Mouse (Mus musculus) embryonic facial prominence, embryonic 12.5 days (tissue): ENCODE measurements at regions not wholly inside any gene's neighbourhood (a gene's known extent, or its start where the extent isn't known, plus 50 kb on each side); places are given as distances from the start of the nearest gene placed in this dataset.

Source experiments
- ATAC-seq: fragments of 200-750 bp; cut with Nextera tagmentation; 2 replicates; pipeline ENCODE4 v1.8.0; 2017; ENCODE audit not compliant: insufficient number of reproducible peaks, insufficient read depth, low FRiP score, low TSS enrichment
- H3K27ac ChIP-seq: fragments of 300-500 bp; sonication (generic); 2 replicates; pipeline ENCODE4 v1.5.1; 2016; ENCODE audit warnings: mild to moderate bottlenecking
- H3K27me3 ChIP-seq: fragments of 300-500 bp; sonication (generic); 2 replicates; pipeline ENCODE4 v1.6.1; 2016; ENCODE audit warnings: mild to moderate bottlenecking, moderate library complexity
- H3K36me3 ChIP-seq: fragments of 300-500 bp; sonication (generic); 2 replicates; pipeline ENCODE4 v1.6.1; 2016; ENCODE audit warnings: mild to moderate bottlenecking
- H3K4me1 ChIP-seq: fragments of 300-500 bp; sonication (generic); 2 replicates; pipeline ENCODE4 v1.6.1; 2016
- H3K4me2 ChIP-seq: fragments of 300-500 bp; sonication (generic); replicated peaks from 2 replicates; pipeline ENCODE4 v1.6.1; 2016; ENCODE audit warnings: mild to moderate bottlenecking, moderate library complexity
- H3K4me3 ChIP-seq: fragments of 300-500 bp; sonication (generic); 2 replicates; pipeline ENCODE4 v1.5.1; 2016; ENCODE audit warnings: mild to moderate bottlenecking
- H3K9ac ChIP-seq: fragments of 300-500 bp; sonication (generic); 2 replicates; pipeline ENCODE4 v1.6.1; 2016; ENCODE audit warnings: mild to moderate bottlenecking, moderate library complexity
- H3K9me3 ChIP-seq: fragments of 300-500 bp; sonication (generic); 2 replicates; pipeline ENCODE4 v1.6.1; 2016; ENCODE audit warnings: mild to moderate bottlenecking, moderate library complexity
- WGBS: fragments of 180-500 bp; shearing (Covaris S2); methylation state at CpG from one replicate; pipeline ENCODE4 v1.1.7; 2016; 5-methylcytosine and 5-hydroxymethylcytosine counted together

DNA sequence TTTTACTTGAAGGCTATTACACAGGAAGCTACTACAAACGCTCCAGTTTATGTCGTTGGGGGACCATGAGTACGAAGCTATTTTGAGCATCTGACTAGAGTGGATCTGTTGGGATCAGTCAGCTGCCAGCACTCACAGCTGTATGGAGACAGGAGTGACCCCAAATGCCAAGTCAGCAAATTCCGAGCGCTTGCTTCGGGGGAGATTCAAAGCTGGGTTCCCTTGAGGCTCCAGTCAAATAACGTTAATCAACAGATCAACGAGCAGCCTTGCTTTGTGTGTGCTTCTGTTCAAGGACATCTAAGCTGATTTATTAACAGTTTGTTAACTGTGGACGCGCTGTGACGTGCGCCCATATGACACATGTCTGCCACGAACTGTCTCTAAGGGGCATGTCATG lies 349.5 kb downstream of the Ajap1 start:
- no peak overlapping the region for H3K4me3 ChIP-seq
- no peak overlapping the region for H3K27ac ChIP-seq
- ATAC-seq: no peak
- H3K9me3 ChIP-seq: no peaks in the 10 kb centered on the region
- H3K4me1 ChIP-seq: no peaks in the 10 kb centered on the region
- WGBS: 82% methylated on average over 13 of the region's 13 CpGs
- H3K27me3 ChIP-seq: no peaks in the 10 kb centered on the region
- H3K36me3 ChIP-seq: no peaks in the 10 kb centered on the region
- no peak overlapping the region for H3K9ac ChIP-seq
- H3K4me2 ChIP-seq: no peak overlapping the region

DNA sequence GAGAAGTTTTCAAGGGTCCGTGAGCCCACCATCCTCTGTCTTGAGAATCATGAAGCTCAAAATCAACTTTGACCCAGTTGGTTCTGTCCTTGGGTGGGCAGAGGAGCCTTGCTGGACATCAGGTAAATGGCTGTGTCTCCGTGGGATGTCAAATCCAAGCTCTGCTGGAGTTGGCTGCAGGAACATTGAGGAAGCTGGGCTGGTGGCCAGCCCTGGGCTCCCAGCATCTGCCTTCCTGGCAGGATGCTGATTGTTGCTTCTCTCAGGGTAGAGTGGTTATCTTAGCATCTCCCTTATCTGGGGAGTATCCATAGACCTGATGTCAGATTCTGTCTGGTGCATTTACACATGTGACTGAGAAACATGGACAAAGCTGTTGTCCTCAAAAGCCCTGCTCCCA lies 353.3 kb downstream of the Ajap1 start:
- no peaks in the 10 kb centered on the region for H3K9me3 ChIP-seq
- 83% methylated on average over 2 of the region's 2 CpGs for WGBS
- no peak overlapping the region for H3K9ac ChIP-seq
- H3K4me3 ChIP-seq: no peak overlapping the region
- ATAC-seq: no peak
- H3K4me2 ChIP-seq: no peak overlapping the region
- H3K36me3 ChIP-seq: no peaks in the 10 kb centered on the region
- H3K27me3 ChIP-seq: no peaks in the 10 kb centered on the region
- no peak overlapping the region for H3K27ac ChIP-seq
- H3K4me1 ChIP-seq: no peaks in the 10 kb centered on the region

DNA sequence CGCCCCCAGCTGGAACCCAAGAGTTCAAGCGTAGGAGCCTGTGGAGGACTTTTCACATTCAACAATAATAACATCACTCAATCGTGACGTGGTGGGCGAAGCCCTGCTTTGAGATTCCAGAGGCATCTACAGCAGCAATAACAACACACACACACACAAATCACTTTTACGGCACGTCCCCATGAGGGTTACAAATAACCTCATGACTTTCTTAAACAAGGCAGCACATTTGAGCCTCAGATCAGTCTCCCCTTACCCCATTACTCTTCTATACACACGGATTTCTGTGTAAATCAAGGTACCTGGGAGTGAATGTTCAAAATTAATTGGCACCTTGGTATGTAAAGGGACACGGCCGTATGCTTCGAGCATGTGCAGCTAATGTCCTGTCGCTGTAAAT lies 354.4 kb downstream of the Ajap1 start:
- Histone ChIP-seq H3K9me3 (no peaks in the 10 kb centered on the region), H3K27me3 (no peaks in the 10 kb centered on the region), H3K4me3 (no peak overlapping the region), H3K4me2 (no peak overlapping the region), H3K4me1 (no peaks in the 10 kb centered on the region), H3K27ac (no peak overlapping the region), H3K9ac (no peak overlapping the region), H3K36me3 (no peaks in the 10 kb centered on the region)
- 91% methylated on average over 12 of the region's 12 CpGs for WGBS
- no peak for ATAC-seq

DNA sequence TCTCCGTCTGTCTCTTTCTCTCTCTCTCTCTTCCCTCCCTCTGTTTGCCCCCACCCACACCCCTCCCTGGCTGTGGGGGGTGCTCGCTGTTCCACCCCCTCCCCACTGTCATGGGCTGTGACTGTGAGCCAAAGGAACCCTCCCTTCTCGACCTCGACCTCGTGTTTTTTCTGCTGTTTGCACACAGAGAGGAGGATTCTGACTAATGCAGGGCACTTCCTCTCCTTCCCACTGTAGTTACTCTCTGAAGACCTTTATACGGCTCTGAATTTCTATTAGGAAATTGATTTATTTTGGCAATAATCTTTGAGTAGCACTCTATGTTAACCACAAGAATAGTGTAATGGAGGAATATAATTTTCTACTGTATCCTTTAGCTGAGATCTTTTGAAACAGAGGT lies 362.1 kb downstream of the Ajap1 start:
- Histone ChIP-seq H3K36me3 (no peaks in the 10 kb centered on the region), H3K4me2 (no peak overlapping the region), H3K27ac (no peak overlapping the region), H3K4me3 (no peak overlapping the region), H3K9ac (no peak overlapping the region), H3K4me1 (no peaks in the 10 kb centered on the region), H3K9me3 (no peaks in the 10 kb centered on the region), H3K27me3 (no peaks in the 10 kb centered on the region)
- no peak for ATAC-seq
- WGBS: 60% methylated on average over 6 of the region's 6 CpGs

DNA sequence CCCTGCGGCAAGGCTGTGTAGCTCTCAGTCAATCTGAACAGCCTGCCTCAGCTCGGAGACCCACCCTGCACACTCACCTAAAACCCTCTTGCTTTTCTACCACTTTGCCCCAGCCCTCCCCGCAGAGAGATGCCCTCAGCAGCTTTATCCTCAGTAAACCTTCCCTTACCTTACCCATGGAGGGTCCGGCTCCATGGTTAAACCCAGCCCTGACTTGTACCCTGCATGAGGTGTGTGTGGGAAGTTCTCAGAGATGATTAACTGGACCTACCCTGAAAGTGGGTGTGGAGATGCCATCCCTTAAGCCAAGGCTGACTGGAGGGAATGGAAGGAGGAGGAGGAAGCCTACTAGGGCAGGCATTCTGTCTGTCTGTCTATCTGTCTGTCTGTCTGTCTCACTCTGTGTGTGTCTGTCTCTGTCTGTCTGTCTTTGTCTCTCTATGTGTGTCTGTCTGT lies 362.9 kb downstream of the Ajap1 start:
- H3K27ac ChIP-seq: no peak overlapping the region
- H3K9ac ChIP-seq: no peak overlapping the region
- H3K36me3 ChIP-seq: no peaks in the 10 kb centered on the region
- no peaks in the 10 kb centered on the region for H3K9me3 ChIP-seq
- WGBS: 73% methylated on average over 4 of the region's 4 CpGs
- no peaks in the 10 kb centered on the region for H3K27me3 ChIP-seq
- ATAC-seq: no peak
- no peaks in the 10 kb centered on the region for H3K4me1 ChIP-seq
- H3K4me3 ChIP-seq: no peak overlapping the region
- no peak overlapping the region for H3K4me2 ChIP-seq

DNA sequence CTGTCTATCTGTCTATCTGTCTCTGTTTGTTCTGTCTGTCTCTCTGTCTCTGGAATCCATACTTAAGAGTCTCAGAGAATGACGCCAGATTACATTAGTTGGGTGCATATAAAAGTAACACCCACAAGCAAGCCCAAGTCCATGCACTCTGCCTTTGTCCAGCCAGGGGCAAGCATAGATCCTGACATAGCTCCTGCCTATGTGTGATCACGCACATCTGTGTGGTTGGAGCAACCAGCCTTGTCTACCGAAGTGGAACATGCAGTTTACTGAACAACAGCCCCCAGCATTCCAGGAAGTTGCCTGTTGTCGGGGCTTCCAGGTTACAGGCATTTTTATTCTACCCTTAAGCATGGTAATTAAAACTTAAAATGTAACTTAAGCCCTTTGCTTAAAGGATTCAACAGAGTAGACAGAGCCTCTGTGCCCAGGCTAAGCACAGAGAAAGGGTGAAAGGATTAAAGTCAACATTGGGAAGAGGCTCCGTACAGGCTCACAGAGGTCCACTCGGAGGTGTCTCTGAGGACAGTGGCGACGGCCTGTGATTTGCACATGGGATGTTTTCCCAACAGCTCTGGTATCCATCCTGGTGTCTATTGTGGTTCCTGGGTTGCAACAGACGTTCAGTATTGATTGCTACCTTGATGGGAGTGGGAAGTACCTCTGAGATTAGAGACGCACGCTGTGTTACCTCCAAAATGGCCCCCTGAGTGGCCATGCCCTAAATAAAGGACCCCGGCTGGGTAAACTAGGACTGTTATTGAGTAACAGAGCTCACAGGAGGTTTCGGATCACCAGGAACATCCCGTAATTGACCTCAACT lies 363.6 kb downstream of the Ajap1 start:
- Histone ChIP-seq H3K27me3 (no peaks in the 10 kb centered on the region), H3K9me3 (no peaks in the 10 kb centered on the region), H3K4me2 (no peak overlapping the region), H3K36me3 (no peaks in the 10 kb centered on the region), H3K4me1 (no peaks in the 10 kb centered on the region), H3K27ac (no peak overlapping the region), H3K9ac (no peak overlapping the region), H3K4me3 (no peak overlapping the region)
- 61% methylated on average over 14 of the region's 14 CpGs for WGBS
- ATAC-seq: no peak

DNA sequence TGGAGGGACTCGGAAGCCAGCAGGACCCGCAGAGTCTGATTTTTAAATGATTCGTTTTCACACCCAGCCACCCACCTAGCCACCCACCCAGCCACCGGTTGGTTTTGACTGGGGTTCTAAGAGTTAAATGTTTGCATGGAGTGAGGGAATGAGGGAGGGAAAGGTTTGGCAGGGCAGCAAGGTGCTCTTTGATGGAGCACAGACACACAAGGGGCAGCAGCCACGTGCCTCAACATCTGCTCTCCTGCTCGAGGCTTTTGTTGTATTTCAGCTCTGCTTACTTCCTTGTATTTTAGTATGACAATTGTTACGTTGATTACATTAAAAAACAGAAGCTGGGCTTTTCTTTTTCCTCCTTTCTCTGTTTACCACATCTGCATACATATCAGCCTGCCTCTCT lies 367.6 kb downstream of the Ajap1 start:
- no peak overlapping the region for H3K9ac ChIP-seq
- no peak overlapping the region for H3K4me3 ChIP-seq
- WGBS: 62% methylated on average over 7 of the region's 7 CpGs
- H3K27me3 ChIP-seq: no peaks in the 10 kb centered on the region
- no peak overlapping the region for H3K4me2 ChIP-seq
- ATAC-seq: no peak
- no peaks in the 10 kb centered on the region for H3K36me3 ChIP-seq
- H3K27ac ChIP-seq: no peak overlapping the region
- H3K4me1 ChIP-seq: no peaks in the 10 kb centered on the region
- 0 out of 2 replicates have a peak, but pooled peaks cover 4% of the 10 kb centered on the region for H3K9me3 ChIP-seq

DNA sequence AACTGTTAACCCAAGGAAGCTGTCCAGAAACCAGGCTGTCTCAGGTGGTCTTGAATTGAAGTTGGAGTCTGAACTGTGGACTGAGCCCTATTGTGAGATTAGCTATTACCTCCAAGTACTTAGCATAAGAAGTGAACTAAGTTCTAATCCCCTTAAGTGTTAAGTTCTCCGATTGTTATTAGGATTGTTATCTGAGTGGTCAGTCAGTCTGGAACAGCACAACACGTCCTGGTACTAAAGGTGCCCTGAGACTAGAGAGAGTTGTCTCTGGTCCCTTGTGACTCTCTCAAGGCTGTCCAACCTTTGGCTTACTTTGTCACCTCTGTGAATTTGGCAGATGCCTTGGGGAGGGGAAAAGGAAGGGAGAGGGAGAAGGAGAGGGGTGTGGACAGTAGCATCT lies 369.0 kb downstream of the Ajap1 start:
- no peaks in the 10 kb centered on the region for H3K27me3 ChIP-seq
- no peak overlapping the region for H3K9ac ChIP-seq
- H3K9me3 ChIP-seq: 0 out of 2 replicates have a peak, but pooled peaks cover 4% of the 10 kb centered on the region
- H3K36me3 ChIP-seq: no peaks in the 10 kb centered on the region
- H3K4me1 ChIP-seq: no peaks in the 10 kb centered on the region
- H3K27ac ChIP-seq: no peak overlapping the region
- H3K4me2 ChIP-seq: no peak overlapping the region
- no peak overlapping the region for H3K4me3 ChIP-seq
- ATAC-seq: no peak
- 71% methylated on average over 2 of the region's 2 CpGs for WGBS

DNA sequence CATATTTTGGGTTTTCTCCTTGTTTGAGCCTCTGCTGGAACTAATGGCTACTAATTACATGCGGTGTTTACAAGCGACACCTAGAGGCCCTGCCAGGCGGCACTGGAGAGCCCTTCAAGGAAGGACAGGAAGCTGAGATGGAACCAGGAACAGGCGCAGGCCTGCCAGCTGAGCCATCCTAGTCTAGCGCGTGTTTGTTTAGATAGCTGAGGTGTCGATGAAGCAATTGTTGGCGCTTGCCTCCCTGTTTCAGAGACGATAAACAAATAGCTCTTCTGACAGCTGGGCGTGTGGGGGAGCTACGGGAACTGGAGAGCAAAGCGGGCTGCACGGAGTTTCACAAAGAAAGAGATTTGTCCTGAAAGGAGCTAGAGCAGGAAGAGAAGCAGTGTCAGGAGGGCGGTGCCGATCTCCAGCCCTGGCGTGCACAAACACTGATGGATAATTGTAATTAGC lies 372.3 kb downstream of the Ajap1 start:
- 0 out of 2 replicates have a peak, but pooled peaks cover 4% of the 10 kb centered on the region for H3K9me3 ChIP-seq
- WGBS: 66% methylated on average over 16 of the region's 16 CpGs
- H3K4me3 ChIP-seq: no peak overlapping the region
- H3K4me2 ChIP-seq: no peak overlapping the region
- no peaks in the 10 kb centered on the region for H3K27me3 ChIP-seq
- no peak overlapping the region for H3K27ac ChIP-seq
- H3K4me1 ChIP-seq: no peaks in the 10 kb centered on the region
- no peak overlapping the region for H3K9ac ChIP-seq
- no peaks in the 10 kb centered on the region for H3K36me3 ChIP-seq
- no peak for ATAC-seq

DNA sequence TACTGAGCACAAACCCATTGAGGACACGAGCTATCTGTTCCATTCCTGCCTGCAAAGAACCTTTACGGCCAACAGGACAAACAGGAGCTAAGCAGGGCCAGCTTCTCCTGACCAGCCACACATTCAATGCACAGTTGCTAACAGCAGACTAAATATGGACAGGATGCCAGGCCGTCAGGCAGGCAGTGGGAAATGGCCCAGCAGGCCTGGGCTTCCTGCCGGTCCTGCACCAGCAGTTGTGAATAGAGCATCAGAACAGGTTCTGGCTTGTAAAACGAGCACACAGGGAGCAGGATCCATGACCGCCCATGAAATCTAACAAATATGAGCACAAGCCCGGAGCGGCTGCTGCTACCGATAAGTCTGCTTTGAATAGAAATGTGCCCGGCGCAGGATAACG lies 384.0 kb downstream of the Ajap1 start:
- Histone ChIP-seq H3K4me1 (no peaks in the 10 kb centered on the region), H3K9me3 (no peaks in the 10 kb centered on the region), H3K36me3 (no peaks in the 10 kb centered on the region), H3K27ac (no peak overlapping the region), H3K4me3 (no peak overlapping the region), H3K27me3 (no peaks in the 10 kb centered on the region), H3K9ac (no peak overlapping the region), H3K4me2 (no peak overlapping the region)
- ATAC-seq: no peak
- WGBS: 67% methylated on average over 12 of the region's 12 CpGs

DNA sequence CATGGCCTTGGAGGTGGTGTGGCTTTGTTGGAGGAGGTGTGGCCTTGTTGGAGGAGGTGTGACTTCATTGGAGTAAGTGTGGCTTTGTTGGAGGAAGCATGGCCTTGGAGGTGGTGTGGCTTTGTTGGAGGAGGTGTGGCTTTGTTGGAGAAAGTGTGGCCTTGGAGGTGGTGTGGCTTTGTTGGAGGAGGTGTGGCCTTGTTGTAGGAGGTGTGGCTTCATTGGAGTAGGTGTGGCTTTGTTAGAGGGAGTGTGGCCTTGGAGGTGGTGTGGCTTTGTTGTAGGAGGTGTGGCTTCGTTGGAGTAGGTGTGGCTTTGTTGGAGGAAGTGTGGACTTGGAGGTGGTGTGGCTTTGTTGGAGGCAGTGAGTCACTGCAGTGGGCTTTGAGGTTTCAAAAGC lies 385.0 kb downstream of the Ajap1 start:
- H3K36me3 ChIP-seq: no peaks in the 10 kb centered on the region
- H3K9me3 ChIP-seq: no peaks in the 10 kb centered on the region
- no peak overlapping the region for H3K9ac ChIP-seq
- H3K4me2 ChIP-seq: no peak overlapping the region
- no peak overlapping the region for H3K27ac ChIP-seq
- ATAC-seq: no peak
- 75% methylated on average over 1 of the region's 1 CpGs for WGBS
- H3K4me1 ChIP-seq: no peaks in the 10 kb centered on the region
- no peaks in the 10 kb centered on the region for H3K27me3 ChIP-seq
- H3K4me3 ChIP-seq: no peak overlapping the region

DNA sequence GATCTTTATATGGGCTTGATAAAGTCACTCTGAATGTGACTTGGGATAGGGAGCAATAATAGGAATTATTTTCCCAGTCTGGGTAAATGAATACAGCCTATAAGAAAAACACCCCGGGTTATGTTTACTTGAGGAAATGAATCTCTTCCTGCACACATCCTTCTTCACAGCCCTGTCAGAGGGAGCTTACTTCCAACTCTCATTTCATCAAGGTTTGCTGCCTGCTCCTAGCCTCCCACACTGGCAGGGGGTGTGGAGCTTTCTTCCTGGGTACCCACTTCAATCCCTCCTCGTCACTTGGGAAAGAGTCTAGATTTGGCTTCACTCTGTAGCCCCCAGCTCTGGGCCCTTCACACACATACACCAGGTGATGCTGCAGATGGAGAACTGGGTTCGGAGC lies 389.5 kb downstream of the Ajap1 start:
- WGBS: 62% methylated on average over 3 of the region's 3 CpGs
- Histone ChIP-seq H3K27ac (no peak overlapping the region), H3K9ac (no peak overlapping the region), H3K4me3 (no peak overlapping the region), H3K36me3 (no peaks in the 10 kb centered on the region), H3K27me3 (no peaks in the 10 kb centered on the region), H3K9me3 (0 out of 2 replicates have a peak, but pooled peaks cover 2% of the 10 kb centered on the region), H3K4me2 (no peak overlapping the region), H3K4me1 (no peaks in the 10 kb centered on the region)
- ATAC-seq: no peak
